Mouse (Mus musculus) layer of hippocampus, postnatal 14 days (tissue): ENCODE measurements around the gene Lhfpl3. TPM values are rescaled to one million over a fixed set of nuclear protein-coding genes. Genes with fewer than 3 reads are reported as not detected.

Experiments
- DNase-seq, 2 experiments: peaks; one replicate each; pipeline ENCODE4 v3.0.0; 2021 to 2022; ENCODE audit warnings: low spot score in 2 of 2, mixed read lengths in 1 of 2
- microRNA-seq, 2 experiments: library from miRNA; unstranded; fragments of <30 nt; microRNA quantifications; one replicate each; pipeline ENCODE4 v1.2.0; 2021
- total RNA-seq, 2 experiments: library from RNA; stranded (reverse); gene quantifications; 2 replicates each; pipeline ENCODE4 v1.2.3; 2021

The Lhfpl3 gene
- total RNA-seq, 2 experiments from 2014 or later: 25.7 to 27.1 TPM

GRCm38 (mm10) chr5:23273309-23273708 lies 527.5 kb downstream of the Lhfpl3 start:
- DNase-seq: no peak

- DNase-seq: no peak
Measured at GRCm38 (mm10) chr5:23279364-23279763, 533.5 kb downstream of the Lhfpl3 start.

GRCm38 (mm10) chr5:23284884-23285283 lies 539.0 kb downstream of the Lhfpl3 start:
- DNase-seq: peak in 1 of 2 experiments; percentile 30

- DNase-seq: no peak
Measured at GRCm38 (mm10) chr5:23289149-23289548, 543.3 kb downstream of the Lhfpl3 start.

Small RNAs within 50 kb of the gene (microRNA-seq; reads per million reads assigned to microRNA genes)
- gene Gm28022 (0 reads per million in 2 experiments), gene Gm44363 (0 reads per million in 2 experiments)

Other genes with a start within 250 kb of the Lhfpl3 start
- gene Orc5, start 195.6 kb upstream of the Lhfpl3 start, total RNA-seq: 10 to 100 TPM; 18.1 to 20.0 TPM